Mouse (Mus musculus): Measurements from ENCODE around the gene Dyrk1b. TPM values are rescaled to one million over a fixed set of nuclear protein-coding genes. Genes with fewer than 3 reads are reported as not detected.
"Not testable (repeated sequence)": the region's sequence is repeated elsewhere in the genome, so short reads cannot be mapped to it uniquely, and the experiment has no call there.

The Dyrk1b gene
- total RNA-seq (2021), result 10 to 100 TPM; 39.6 to 40.6 TPM
- long read RNA-seq, experiment 1, transcript Dyrk1b-203 (11 exons, 2,018 nt), result major isoform, 11 of 26 reads
- long read RNA-seq, experiment 1, partial matches to known transcripts, result 4 of 26 reads
- long read RNA-seq, experiment 1, other reads (novel, unspliced or antisense), result 6 of 26 reads
- long read RNA-seq, experiment 2, transcript Dyrk1b-203 (11 exons, 2,018 nt), result major isoform, 5 of 13 reads
- long read RNA-seq, experiment 2, partial matches to known transcripts, result 2 of 13 reads
- long read RNA-seq, experiment 2, other reads (novel, unspliced or antisense), result 1 of 13 reads

GRCm38 (mm10) chr7:28179228-28179627, at the start of gene Dyrk1b:
Dyrk1b (plus strand) TSS chr7:28179469.
- DNase-seq (ENCODE audit: low spot score in 2 of 2), result peak; percentile 97 to 98

- DNase-seq (ENCODE audit: low spot score in 2 of 2), result peak; percentile 39 to 65
These were observed 41.7 kb upstream of the Dyrk1b start for GRCm38 (mm10) chr7:28137613-28138012.

GRCm38 (mm10) chr7:28148263-28148662, 31.0 kb upstream of the Dyrk1b start:
- DNase-seq (ENCODE audit: low spot score in 2 of 2), result peak; percentile 42 to 65

GRCm38 (mm10) chr7:28149841-28150240, 29.4 kb upstream of the Dyrk1b start:
- no peak for DNase-seq (ENCODE audit: low spot score in 2 of 2)

- DNase-seq (ENCODE audit: low spot score in 2 of 2), result peak; percentile 49 to 59
These were observed 27.6 kb upstream of the Dyrk1b start for GRCm38 (mm10) chr7:28151584-28152221.

GRCm38 (mm10) chr7:28153595-28153994, 25.7 kb upstream of the Dyrk1b start:
- not testable (repeated sequence) for DNase-seq (ENCODE audit: low spot score in 2 of 2)

GRCm38 (mm10) chr7:28159292-28159691, 20.0 kb upstream of the Dyrk1b start:
- DNase-seq (ENCODE audit: low spot score in 2 of 2), result no peak

GRCm38 (mm10) chr7:28159893-28160292, 19.4 kb upstream of the Dyrk1b start:
- DNase-seq (ENCODE audit: low spot score in 2 of 2), result no peak

GRCm38 (mm10) chr7:28161163-28161749, 18.0 kb upstream of the Dyrk1b start:
- DNase-seq (ENCODE audit: low spot score in 2 of 2), result no peak

- DNase-seq (ENCODE audit: low spot score in 2 of 2), result no peak
These were observed 13.9 kb upstream of the Dyrk1b start for GRCm38 (mm10) chr7:28165406-28165805.

- peak; percentile 49 to 51 for DNase-seq (ENCODE audit: low spot score in 2 of 2)
These were observed 10.8 kb upstream of the Dyrk1b start for GRCm38 (mm10) chr7:28168320-28169115.

GRCm38 (mm10) chr7:28169489-28170422, 9.5 kb upstream of the Dyrk1b start, which contains the start of gene Fbl:
Fbl (plus strand) TSS chr7:28169710.
- DNase-seq (ENCODE audit: low spot score in 2 of 2), result peak; percentile 90 to 93

- no peak for DNase-seq (ENCODE audit: low spot score in 2 of 2)
These were observed 3.9 kb upstream of the Dyrk1b start for GRCm38 (mm10) chr7:28175358-28175757.

GRCm38 (mm10) chr7:28179741-28180377, 590 bp downstream of the Dyrk1b start:
- peak; percentile 91 to 95 for DNase-seq (ENCODE audit: low spot score in 2 of 2)

GRCm38 (mm10) chr7:28180890-28181289, 1.6 kb downstream of the Dyrk1b start:
- no peak for DNase-seq (ENCODE audit: low spot score in 2 of 2)

- no peak for DNase-seq (ENCODE audit: low spot score in 2 of 2)
These were observed 2.1 kb downstream of the Dyrk1b start for GRCm38 (mm10) chr7:28181376-28181775.

GRCm38 (mm10) chr7:28182320-28182719, 3.1 kb downstream of the Dyrk1b start:
- DNase-seq (ENCODE audit: low spot score in 2 of 2), result no peak

GRCm38 (mm10) chr7:28185884-28186283, 6.6 kb downstream of the Dyrk1b start:
- DNase-seq (ENCODE audit: low spot score in 2 of 2), result no peak

GRCm38 (mm10) chr7:28186631-28187030, 7.4 kb downstream of the Dyrk1b start:
- DNase-seq (ENCODE audit: low spot score in 2 of 2), result no peak

- DNase-seq (ENCODE audit: low spot score in 2 of 2), result no peak
These were observed 12.2 kb downstream of the Dyrk1b start for GRCm38 (mm10) chr7:28191489-28191888.

Data from left cerebral cortex, adult 18-20 months (tissue).